Mouse (Mus musculus): ENCODE results near the gene Tiam2. TPM values are rescaled to one million over a fixed set of nuclear protein-coding genes. Genes with fewer than 3 reads are reported as not detected.

Tiam2 gene
- polyA plus RNA-seq, 1 experiment from 2014 or later, result 81.3 TPM

GRCm38 (mm10) chr17:3305926-3306325, 20.4 kb upstream of the Tiam2 start:
- Histone ChIP-seq H3K27me3 (replicated peaks; ENCODE audit: control insufficient read depth, insufficient read depth, low read length) (no peaks in the 10 kb centered on the region), H3K4me1 (ENCODE audit: control insufficient read depth, insufficient read depth, low read length) (no peaks in the 10 kb centered on the region), H3K36me3 (ENCODE audit: control insufficient read depth, insufficient read depth, low read length) (no peaks in the 10 kb centered on the region), H3K9me3 (replicated peaks; ENCODE audit: control insufficient read depth, low read length) (no peaks in the 10 kb centered on the region), H3K4me3 (ENCODE audit: low read depth, low read length) (no peak overlapping the region), H3K9ac (ENCODE audit: low read length) (no peak overlapping the region), H3K4me2 (ENCODE audit: low read length) (no peak overlapping the region), H3K27ac (ENCODE audit: low read depth, low read length) (no peak overlapping the region)
- 41% methylated on average over 2 of the region's 2 CpGs for WGBS
- DNase-seq (ENCODE audit: low spot score) (no peak), ATAC-seq (no peak)

GRCm38 (mm10) chr17:3313711-3314624, 12.4 kb upstream of the Tiam2 start:
- DNase-seq (ENCODE audit: low spot score) (peak; percentile 87), ATAC-seq (peak; percentile 96)
- no peaks in the 10 kb centered on the region for H3K9me3 ChIP-seq (replicated peaks; ENCODE audit: control insufficient read depth, low read length)
- peak overlapping the region; percentile 47; the same call in 1 of the 2 replicates for H3K9ac ChIP-seq (ENCODE audit: low read length)
- no peaks in the 10 kb centered on the region for H3K27me3 ChIP-seq (replicated peaks; ENCODE audit: control insufficient read depth, insufficient read depth, low read length)
- H3K36me3 ChIP-seq (ENCODE audit: control insufficient read depth, insufficient read depth, low read length), result no peaks in the 10 kb centered on the region
- peak overlapping the region; percentile 35 for H3K4me3 ChIP-seq (ENCODE audit: low read depth, low read length)
- 4% methylated on average over 60 of the region's 60 CpGs for whole genome bisulfite sequencing
- peak overlapping the region; percentile 60 for H3K4me2 ChIP-seq (ENCODE audit: low read length)
- 0 out of 2 replicates have a peak overlapping the region, but pooled peaks have one; percentile 4 for H3K27ac ChIP-seq (ENCODE audit: low read depth, low read length)
- no peaks in the 10 kb centered on the region for H3K4me1 ChIP-seq (ENCODE audit: control insufficient read depth, insufficient read depth, low read length)

- no peak for DNase-seq (ENCODE audit: low spot score)
- Histone ChIP-seq H3K4me3 (ENCODE audit: low read depth, low read length) (peak overlapping the region; percentile 35), H3K27ac (ENCODE audit: low read depth, low read length) (0 out of 2 replicates have a peak overlapping the region, but pooled peaks have one; percentile 4), H3K27me3 (replicated peaks; ENCODE audit: control insufficient read depth, insufficient read depth, low read length) (no peaks in the 10 kb centered on the region), H3K4me1 (ENCODE audit: control insufficient read depth, insufficient read depth, low read length) (no peaks in the 10 kb centered on the region), H3K9ac (ENCODE audit: low read length) (peak overlapping the region; percentile 46; the same call in 1 of the 2 replicates), H3K36me3 (ENCODE audit: control insufficient read depth, insufficient read depth, low read length) (no peaks in the 10 kb centered on the region), H3K9me3 (replicated peaks; ENCODE audit: control insufficient read depth, low read length) (no peaks in the 10 kb centered on the region), H3K4me2 (ENCODE audit: low read length) (peak overlapping the region; percentile 60)
- ATAC-seq, result no peak
- 29% methylated on average over 3 of the region's 3 CpGs for WGBS
These were observed 11.8 kb upstream of the Tiam2 start for GRCm38 (mm10) chr17:3314625-3315020.

GRCm38 (mm10) chr17:3315581-3315980, 10.8 kb upstream of the Tiam2 start:
- H3K9ac ChIP-seq (ENCODE audit: low read length), result no peak overlapping the region
- H3K4me3 ChIP-seq (ENCODE audit: low read depth, low read length), result no peak overlapping the region
- H3K9me3 ChIP-seq (replicated peaks; ENCODE audit: control insufficient read depth, low read length), result no peaks in the 10 kb centered on the region
- DNase-seq (ENCODE audit: low spot score), result no peak
- no peak for ATAC-seq
- no peaks in the 10 kb centered on the region for H3K27me3 ChIP-seq (replicated peaks; ENCODE audit: control insufficient read depth, insufficient read depth, low read length)
- no peak overlapping the region for H3K4me2 ChIP-seq (ENCODE audit: low read length)
- WGBS, result 86% methylated on average over 4 of the region's 4 CpGs
- H3K27ac ChIP-seq (ENCODE audit: low read depth, low read length), result no peak overlapping the region
- H3K36me3 ChIP-seq (ENCODE audit: control insufficient read depth, insufficient read depth, low read length), result no peaks in the 10 kb centered on the region
- no peaks in the 10 kb centered on the region for H3K4me1 ChIP-seq (ENCODE audit: control insufficient read depth, insufficient read depth, low read length)

- no peak for ATAC-seq
- DNase-seq (ENCODE audit: low spot score), result peak; percentile 19
- peak overlapping the region; percentile 75 for H3K4me2 ChIP-seq (ENCODE audit: low read length)
- no peaks in the 10 kb centered on the region for H3K36me3 ChIP-seq (ENCODE audit: control insufficient read depth, insufficient read depth, low read length)
- WGBS, result under 1% methylated on average over 25 of the region's 25 CpGs
- peak overlapping the region; percentile 55 for H3K4me3 ChIP-seq (ENCODE audit: low read depth, low read length)
- H3K9ac ChIP-seq (ENCODE audit: low read length), result peak overlapping the region; percentile 76
- H3K27ac ChIP-seq (ENCODE audit: low read depth, low read length), result peak overlapping the region; percentile 65
- H3K27me3 ChIP-seq (replicated peaks; ENCODE audit: control insufficient read depth, insufficient read depth, low read length), result peaks cover 13% of the 10 kb centered on the region
- no peaks in the 10 kb centered on the region for H3K9me3 ChIP-seq (replicated peaks; ENCODE audit: control insufficient read depth, low read length)
- peaks cover 15% of the 10 kb centered on the region for H3K4me1 ChIP-seq (ENCODE audit: control insufficient read depth, insufficient read depth, low read length)
These were observed 518 bp downstream of the Tiam2 start for GRCm38 (mm10) chr17:3326903-3327279.

GRCm38 (mm10) chr17:3327335-3327734, 962 bp downstream of the Tiam2 start:
- 3% methylated on average over 14 of the region's 14 CpGs for WGBS
- H3K27me3 ChIP-seq (replicated peaks; ENCODE audit: control insufficient read depth, insufficient read depth, low read length), result peaks cover 13% of the 10 kb centered on the region
- peak overlapping the region; percentile 76 for H3K9ac ChIP-seq (ENCODE audit: low read length)
- H3K4me3 ChIP-seq (ENCODE audit: low read depth, low read length), result peak overlapping the region; percentile 55
- peak overlapping the region; percentile 75 for H3K4me2 ChIP-seq (ENCODE audit: low read length)
- no peaks in the 10 kb centered on the region for H3K36me3 ChIP-seq (ENCODE audit: control insufficient read depth, insufficient read depth, low read length)
- H3K27ac ChIP-seq (ENCODE audit: low read depth, low read length), result peak overlapping the region; percentile 65; the same call in 1 of the 2 replicates
- peaks cover 15% of the 10 kb centered on the region for H3K4me1 ChIP-seq (ENCODE audit: control insufficient read depth, insufficient read depth, low read length)
- DNase-seq (ENCODE audit: low spot score) (no peak), ATAC-seq (no peak)
- no peaks in the 10 kb centered on the region for H3K9me3 ChIP-seq (replicated peaks; ENCODE audit: control insufficient read depth, low read length)

- Histone ChIP-seq H3K4me2 (ENCODE audit: low read length) (peak overlapping the region; percentile 75), H3K27me3 (replicated peaks; ENCODE audit: control insufficient read depth, insufficient read depth, low read length) (peaks cover 13% of the 10 kb centered on the region), H3K36me3 (ENCODE audit: control insufficient read depth, insufficient read depth, low read length) (no peaks in the 10 kb centered on the region), H3K9me3 (replicated peaks; ENCODE audit: control insufficient read depth, low read length) (no peaks in the 10 kb centered on the region), H3K4me1 (ENCODE audit: control insufficient read depth, insufficient read depth, low read length) (peaks cover 15% of the 10 kb centered on the region), H3K9ac (ENCODE audit: low read length) (no peak overlapping the region), H3K4me3 (ENCODE audit: low read depth, low read length) (peak overlapping the region; percentile 7; the same call in 1 of the 2 replicates), H3K27ac (ENCODE audit: low read depth, low read length) (peak overlapping the region; percentile 44; the same call in 1 of the 2 replicates)
- 64% methylated on average over 4 of the region's 4 CpGs for WGBS
- ATAC-seq (peak; percentile 69; the same call in 1 of the 2 replicates), DNase-seq (ENCODE audit: low spot score) (peak; percentile 76)
These were observed 2.4 kb downstream of the Tiam2 start for GRCm38 (mm10) chr17:3328820-3329219.

- peaks cover 15% of the 10 kb centered on the region for H3K4me1 ChIP-seq (ENCODE audit: control insufficient read depth, insufficient read depth, low read length)
These were observed 3.1 kb downstream of the Tiam2 start for GRCm38 (mm10) chr17:3329429-3329828.

More at GRCm38 (mm10) chr17:3329429-3329828, 3.1 kb downstream of the Tiam2 start:
- no peaks in the 10 kb centered on the region for H3K9me3 ChIP-seq (replicated peaks; ENCODE audit: control insufficient read depth, low read length)
- DNase-seq (ENCODE audit: low spot score), result peak; percentile 41
- no peak overlapping the region for H3K4me3 ChIP-seq (ENCODE audit: low read depth, low read length)
- 94% methylated on average over 4 of the region's 4 CpGs for WGBS
- H3K9ac ChIP-seq (ENCODE audit: low read length), result no peak overlapping the region
- peak overlapping the region; percentile 61; the same call in 1 of the 2 replicates for H3K27ac ChIP-seq (ENCODE audit: low read depth, low read length)
- peak overlapping the region; percentile 23 for H3K4me2 ChIP-seq (ENCODE audit: low read length)
- no peak for ATAC-seq
- no peaks in the 10 kb centered on the region for H3K36me3 ChIP-seq (ENCODE audit: control insufficient read depth, insufficient read depth, low read length)
- peaks cover 13% of the 10 kb centered on the region for H3K27me3 ChIP-seq (replicated peaks; ENCODE audit: control insufficient read depth, insufficient read depth, low read length)

All from forebrain, embryonic 14.5 days (tissue).